10 mouse cellular contexts compared by ENCODE assay signal in the genomic region with DNA sequence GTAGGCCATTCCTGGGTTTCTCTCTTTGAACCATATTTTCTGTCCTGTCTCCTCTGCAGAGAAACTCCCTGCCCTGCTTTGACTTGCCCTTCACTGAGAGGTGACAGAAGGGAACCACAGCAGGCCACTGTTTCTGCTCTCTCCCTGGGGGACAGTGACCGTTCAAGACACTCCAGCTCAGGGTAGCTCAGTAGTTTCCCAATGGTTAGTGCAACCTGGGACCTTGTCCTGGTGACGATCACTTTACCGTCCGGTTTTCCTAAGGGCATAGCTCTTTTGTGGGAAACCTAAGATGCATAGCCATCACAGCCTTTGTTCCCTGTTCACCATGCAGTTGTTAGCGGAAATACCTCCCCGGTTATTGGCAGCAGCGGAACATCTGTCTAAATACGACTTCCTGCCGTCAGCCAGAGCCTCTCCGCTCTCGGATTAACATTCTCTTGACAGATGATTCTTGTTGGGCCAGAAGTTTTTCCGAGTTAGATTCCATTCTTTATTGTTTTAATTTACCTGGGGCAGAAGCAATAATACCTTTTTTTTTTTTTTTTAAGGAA. TPM values are rescaled to one million over a fixed set of nuclear protein-coding genes. Genes with fewer than 3 reads are reported as not detected.
A peak's percentile ranks its signal among the peaks of the same experiment; 100 is the strongest.
DNase-seq lines count a peak whose midpoint lies in the region; ATAC-seq lines count a peak whose summit lies in the region.
"Had no signal": no experiment of that assay in that cellular context is flagged by ENCODE, and none has a peak within 500 bp of the region (broad histone marks: within the 10 kb centered on the region; RNA-seq: fewer than 3 reads in every experiment).

No protein-coding gene starts in this region.

- no peak overlapping the region for H3K4me3 ChIP-seq in embryonic facial prominence, embryonic 11.5 days (ENCODE audit: low read depth, low read length)
- no peak overlapping the region for H3K4me3 ChIP-seq in hindbrain, embryonic 13.5 days
- H3K4me3 ChIP-seq in liver, embryonic 12.5 days = no peak overlapping the region
- H3K4me3 ChIP-seq: erythroblast, embryonic 14.5 days had no signal

- ATAC-seq in CD4-positive, CD25-positive, alpha-beta regulatory T cell, adult 4 months = no peak
- ATAC-seq in embryonic facial prominence, embryonic 11.5 days (replicated peaks; ENCODE audit: insufficient number of reproducible peaks, low FRiP score, low TSS enrichment, low read depth) = no peak
- ATAC-seq in hindbrain, embryonic 13.5 days (ENCODE audit: low FRiP score) = no peak
- no peak for ATAC-seq in liver, embryonic 12.5 days

- peaks cover 3% of the 10 kb centered on the region; the same call in 1 of the 2 replicates for H3K4me1 ChIP-seq in embryonic facial prominence, embryonic 11.5 days (ENCODE audit: control insufficient read depth, insufficient read depth, low read length)
- H3K4me1 ChIP-seq in hindbrain, embryonic 13.5 days (replicated peaks) = peaks cover 43% of the 10 kb centered on the region
- H3K4me1 ChIP-seq in liver, embryonic 12.5 days = 0 out of 2 replicates have a peak, but pooled peaks cover 8% of the 10 kb centered on the region

- H3K27ac ChIP-seq in embryonic facial prominence, embryonic 11.5 days (replicated peaks; ENCODE audit: low read depth, low read length) = no peak overlapping the region
- H3K27ac ChIP-seq in hindbrain, embryonic 13.5 days = peak overlapping the region; percentile 76
- no peak overlapping the region for H3K27ac ChIP-seq in liver, embryonic 12.5 days

- H3K27me3 ChIP-seq in embryonic facial prominence, embryonic 11.5 days (ENCODE audit: control insufficient read depth, insufficient read depth, low read length) = no peaks in the 10 kb centered on the region
- H3K27me3 ChIP-seq in hindbrain, embryonic 13.5 days = no peaks in the 10 kb centered on the region
- no peaks in the 10 kb centered on the region for H3K27me3 ChIP-seq in liver, embryonic 12.5 days (replicated peaks)

- no peak overlapping the region for H3K9ac ChIP-seq in embryonic facial prominence, embryonic 11.5 days (replicated peaks; ENCODE audit: low read length)
- H3K9ac ChIP-seq in hindbrain, embryonic 13.5 days = no peak overlapping the region
- H3K9ac ChIP-seq in liver, embryonic 12.5 days = no peak overlapping the region

- no peaks in the 10 kb centered on the region for H3K9me3 ChIP-seq in embryonic facial prominence, embryonic 11.5 days (replicated peaks; ENCODE audit: control insufficient read depth, low read length)
- no peaks in the 10 kb centered on the region for H3K9me3 ChIP-seq in hindbrain, embryonic 13.5 days
- H3K9me3 ChIP-seq in liver, embryonic 12.5 days (replicated peaks) = no peaks in the 10 kb centered on the region

- peak; percentile 9 for DNase-seq in CD4-positive, CD25-positive, alpha-beta regulatory T cell, adult 2 months (ENCODE audit: low read depth, low spot score)
- DNase-seq in embryonic facial prominence, embryonic 11.5 days (ENCODE audit: low spot score) = peak; percentile 53
- peak; percentile 39 for DNase-seq in lung, postnatal 25 days (ENCODE audit: low spot score)
- DNase-seq in left cerebral cortex, adult 11 months (ENCODE audit: low spot score) = no peak
- no peak for DNase-seq in spleen, postnatal 10 days (ENCODE audit: low spot score in 2 of 2)
- DNase-seq: left cerebral cortex, postnatal 4 days had no signal

- H3K36me3 ChIP-seq in embryonic facial prominence, embryonic 11.5 days (replicated peaks; ENCODE audit: control insufficient read depth, insufficient read depth, low read depth, low read length) = no peaks in the 10 kb centered on the region; the same call in 1 of the 2 replicates
- peaks cover 47% of the 10 kb centered on the region for H3K36me3 ChIP-seq in hindbrain, embryonic 13.5 days
- peaks cover 97% of the 10 kb centered on the region for H3K36me3 ChIP-seq in liver, embryonic 12.5 days

- no peak overlapping the region for H3K4me2 ChIP-seq in embryonic facial prominence, embryonic 11.5 days (ENCODE audit: low read depth, low read length)
- no peak overlapping the region for H3K4me2 ChIP-seq in hindbrain, embryonic 13.5 days
- H3K4me2 ChIP-seq in liver, embryonic 12.5 days = no peak overlapping the region

- WGBS in embryonic facial prominence, embryonic 11.5 days = 30% methylated on average over 12 of the region's 12 CpGs
- WGBS in hindbrain, embryonic 13.5 days = 55% methylated on average over 12 of the region's 12 CpGs
- 62% methylated on average over 12 of the region's 12 CpGs for WGBS in liver, embryonic 12.5 days (ENCODE audit: insufficient replicate concordance)

RNA-seq across cellular contexts. Expression of gene Mrln, which starts 52.2 kb away (rescaled TPM):
- polyA plus RNA-seq in CD4-positive, CD25-positive, alpha-beta regulatory T cell, adult 4 months (2017; shearing (Covaris generic)) = not detected
- 3.9 and 6.1 TPM in 2 replicates for polyA plus RNA-seq in embryonic facial prominence, embryonic 11.5 days (2014; fragmentation: Nextera tagmentation; extraction: Ambion mirVana)
- 0.94 and 1.5 TPM in 2 replicates for polyA plus RNA-seq in hindbrain, embryonic 13.5 days (2015; fragmentation: Nextera tagmentation; extraction: Ambion mirVana)
- polyA plus RNA-seq in liver, embryonic 12.5 days (2016; fragmentation: Nextera tagmentation; extraction: Ambion mirVana) = 0.35 and 0.87 TPM in 2 replicates
- polyA plus RNA-seq: erythroblast, embryonic 14.5 days had no signal

RNA-seq across cellular contexts. Expression of gene Ccdc6, which starts 55.3 kb away (rescaled TPM):
- 10 to 100 TPM; 28.7 to 30.9 TPM for polyA plus RNA-seq in CD4-positive, CD25-positive, alpha-beta regulatory T cell, adult 4 months (2017; shearing (Covaris generic))
- 20.2 and 20.8 TPM in 2 replicates for polyA plus RNA-seq in embryonic facial prominence, embryonic 11.5 days (2014; fragmentation: Nextera tagmentation; extraction: Ambion mirVana)
- 23.5 and 24.1 TPM in 2 replicates for polyA plus RNA-seq in hindbrain, embryonic 13.5 days (2015; fragmentation: Nextera tagmentation; extraction: Ambion mirVana)
- polyA plus RNA-seq in liver, embryonic 12.5 days (2016; fragmentation: Nextera tagmentation; extraction: Ambion mirVana) = 9.5 and 10.2 TPM in 2 replicates

Comparison
In these comparisons a context has a peak if more than half of its experiments do, and no peak if none do; other contexts are left out.
1. DNase-seq: peak in CD4-positive, CD25-positive, alpha-beta regulatory T cell, adult 2 months (single experiment), embryonic facial prominence, embryonic 11.5 days (single experiment) and lung, postnatal 25 days (single experiment); none in left cerebral cortex, adult 11 months (single experiment) and spleen, postnatal 10 days (0 of 2).